Mouse (Mus musculus): Measurements from ENCODE around the gene Plekha6.

DNA sequence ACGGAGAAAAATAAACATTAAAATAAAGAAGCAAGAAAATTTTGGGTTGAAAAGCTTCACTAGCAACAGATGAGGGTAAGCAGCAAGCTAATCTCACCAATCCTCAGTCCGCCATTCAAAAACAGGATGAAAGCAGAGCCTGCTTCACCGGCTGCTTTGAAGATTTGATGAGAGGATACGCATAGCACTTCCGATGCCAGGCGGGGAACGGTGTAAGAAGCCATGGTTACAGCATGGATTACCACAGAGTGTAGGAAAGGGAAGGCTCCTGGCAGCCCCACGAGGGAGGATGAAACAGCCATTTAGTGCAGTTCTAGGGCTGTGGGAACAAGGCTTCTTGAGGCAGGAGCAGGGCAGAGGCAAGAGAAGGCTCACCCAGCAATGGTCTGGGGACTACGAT is 187.8 kb downstream of the Plekha6 start:
- TF ChIP-seq POLR2A (IDR thresholded peaks at IDR 0.05; ENCODE audit: low read depth, low read length): no peak
- TF ChIP-seq CTCF (IDR thresholded peaks at IDR 0.05; ENCODE audit: extremely low read depth, insufficient read length, insufficient replicate concordance, low read depth, low read length): no peak

Measured in small intestine, adult 2 months (tissue).